Mouse (Mus musculus): ENCODE data around the gene Cit.

Cit gene

DNA sequence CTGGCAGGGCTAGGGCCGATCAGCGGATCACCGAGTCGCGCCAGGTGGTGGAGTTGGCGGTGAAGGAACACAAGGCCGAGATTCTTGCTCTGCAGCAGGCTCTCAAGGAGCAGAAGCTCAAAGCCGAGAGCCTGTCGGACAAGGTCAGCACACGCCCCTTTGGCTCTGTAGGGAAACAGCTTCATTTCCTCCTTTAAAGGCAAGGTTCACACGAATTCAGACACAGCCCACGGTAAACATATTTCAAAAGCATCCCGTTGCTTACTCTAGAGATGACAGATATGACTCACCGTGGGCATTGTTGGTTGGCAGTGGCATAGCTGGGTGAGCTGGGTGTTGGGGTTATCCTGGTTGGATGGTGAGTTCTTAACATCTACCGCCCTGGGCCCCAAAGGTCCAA, 126.2 kb downstream of the Cit start:
- DNase-seq (ENCODE audit: low read depth) = no peak

DNA sequence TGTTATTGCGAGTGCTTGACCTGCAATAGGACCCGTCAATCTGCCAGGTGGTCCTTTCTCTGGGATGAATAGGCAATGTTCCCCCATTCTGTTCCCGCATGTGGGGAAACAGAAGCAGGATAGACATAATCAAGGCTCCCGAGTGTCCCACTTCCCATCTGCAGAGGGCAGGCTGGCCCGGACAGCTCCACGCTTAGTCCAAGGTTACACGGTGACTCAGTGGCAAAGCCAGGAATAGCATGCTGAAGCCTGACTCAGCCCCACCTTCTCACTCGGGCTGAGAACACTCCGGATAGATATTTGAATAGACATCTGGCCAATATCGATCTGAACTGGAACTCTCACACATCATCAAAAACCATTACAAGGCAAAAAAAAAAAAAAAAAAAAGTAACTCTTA, 130.6 kb downstream of the Cit start:
- no peak for DNase-seq (ENCODE audit: low read depth)

DNA sequence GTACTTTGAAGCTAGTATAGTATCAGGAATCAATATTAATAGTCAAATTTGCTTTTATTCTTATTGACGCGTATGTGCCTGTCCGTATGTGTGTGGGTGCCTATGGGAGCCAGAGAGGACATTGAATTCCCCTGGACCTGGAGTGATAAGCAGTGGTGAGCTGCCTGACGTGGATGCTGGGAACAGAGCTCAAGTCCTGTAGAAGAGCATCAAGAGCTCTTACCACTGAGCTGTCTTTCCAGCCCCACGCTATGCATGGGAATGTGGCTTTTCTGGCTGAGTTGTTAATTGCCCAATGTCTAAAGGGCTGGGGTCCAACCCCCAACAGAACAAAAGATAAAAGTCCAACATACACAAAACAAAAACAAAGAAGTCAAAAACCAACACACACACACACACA, 131.4 kb downstream of the Cit start:
- DNase-seq (ENCODE audit: low read depth) = no peak

DNA sequence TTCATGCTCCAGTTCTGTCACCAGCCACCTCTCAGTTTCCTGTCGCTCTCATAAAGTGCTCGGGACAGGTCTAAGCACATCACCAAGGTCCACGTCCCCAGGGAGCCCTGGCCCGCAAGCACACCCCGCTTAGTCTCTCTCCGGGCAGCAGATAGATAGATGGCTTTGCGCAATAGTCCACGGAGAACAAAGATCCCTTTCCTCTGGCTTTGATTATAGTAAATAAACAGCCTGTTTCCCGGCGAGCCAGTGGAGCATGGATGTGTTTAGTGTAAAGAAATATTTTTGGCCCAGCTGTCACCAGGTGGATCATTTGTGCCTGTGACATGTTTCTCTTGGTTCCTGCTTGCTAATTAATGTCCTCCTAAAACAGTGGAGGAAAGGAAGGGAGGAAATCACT, 132.2 kb downstream of the Cit start:
- DNase-seq (ENCODE audit: low read depth) = no peak

DNA sequence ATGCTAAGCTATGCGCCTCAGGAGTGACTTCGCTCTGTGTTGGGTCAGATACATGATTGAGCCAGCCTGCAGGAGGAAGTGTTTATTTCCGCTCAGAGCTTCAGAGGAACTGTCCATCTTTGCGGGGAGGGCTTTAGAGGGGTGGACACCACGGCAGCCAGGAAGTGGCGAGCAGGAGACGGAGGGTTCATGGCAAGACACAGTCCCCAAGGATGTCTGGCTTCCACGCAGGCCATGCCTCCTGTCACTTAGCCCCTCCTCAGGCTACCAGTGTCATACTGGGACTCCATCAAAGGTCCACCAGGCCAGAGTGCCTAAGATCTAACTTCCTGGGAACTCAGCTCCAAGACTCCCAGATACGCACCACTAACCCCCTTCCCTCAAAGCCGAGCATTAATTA, 132.7 kb downstream of the Cit start:
- DNase-seq (ENCODE audit: low read depth) = no peak

DNA sequence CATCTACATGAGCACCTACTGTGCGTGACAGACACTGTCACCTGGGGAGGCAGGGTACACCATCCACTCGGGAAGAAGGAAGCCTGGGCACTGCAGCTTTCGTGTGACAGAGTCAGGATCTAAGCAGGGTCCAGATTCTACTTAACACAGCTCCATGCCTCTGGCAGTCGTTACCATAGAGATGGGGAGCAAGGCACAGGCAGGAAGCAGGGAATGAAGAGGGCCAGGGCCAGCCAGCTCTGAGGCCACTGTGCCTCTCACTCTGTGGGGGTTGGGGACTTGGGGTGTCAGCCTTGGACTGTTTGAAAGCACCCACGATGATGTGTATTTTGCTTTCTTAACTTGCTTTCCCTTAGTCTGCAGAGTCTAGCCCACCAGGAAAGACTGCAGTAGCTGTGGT, 133.2 kb downstream of the Cit start:
- no peak for DNase-seq (ENCODE audit: low read depth)

DNA sequence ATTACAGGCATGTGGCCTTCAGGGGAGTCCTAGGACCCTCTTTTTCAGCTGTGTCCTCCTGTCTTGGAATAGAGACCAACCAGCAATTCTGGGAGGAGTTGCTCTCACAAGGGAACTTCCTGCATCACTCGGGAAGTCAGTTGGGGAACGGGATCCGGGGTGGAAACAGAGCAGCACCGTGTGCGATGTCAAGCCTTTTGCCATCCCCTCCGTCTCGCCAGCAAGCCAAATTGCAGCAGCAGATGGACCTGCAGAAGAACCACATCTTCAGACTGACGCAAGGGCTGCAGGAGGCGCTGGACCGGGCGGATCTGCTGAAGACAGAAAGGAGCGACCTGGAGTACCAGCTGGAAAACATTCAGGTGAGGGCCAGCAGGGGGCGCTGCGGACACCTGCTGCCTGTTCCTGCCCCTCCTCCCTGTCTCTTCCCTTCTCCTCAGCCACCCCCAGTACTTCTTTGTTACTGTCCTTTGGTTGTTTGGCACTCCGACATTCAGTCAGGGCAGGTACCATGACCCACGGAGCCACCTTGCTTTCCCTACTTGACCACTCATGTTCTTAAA, 134.1 kb downstream of the Cit start:
- no peak for DNase-seq (ENCODE audit: low read depth)

DNA sequence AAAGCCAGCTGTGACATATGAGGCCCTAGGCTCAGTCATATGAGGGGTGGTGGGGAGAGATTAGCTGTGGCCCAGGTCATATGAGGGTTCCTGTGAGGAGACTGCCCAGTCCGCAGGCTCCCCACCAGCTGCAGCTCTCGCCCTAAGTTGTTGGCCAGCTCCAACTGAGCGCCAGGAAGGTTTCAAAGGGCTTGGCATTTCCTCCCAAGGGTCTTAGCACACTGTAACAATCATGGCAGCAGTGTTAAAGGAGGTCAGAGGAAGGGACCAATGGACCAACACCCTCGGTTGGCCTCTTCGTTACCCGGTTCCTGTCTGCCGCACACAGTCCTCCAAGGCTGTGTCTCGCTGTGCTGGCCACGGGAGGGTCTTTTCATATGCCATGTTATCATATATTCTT, 135.5 kb downstream of the Cit start:
- no peak for DNase-seq (ENCODE audit: low read depth)

DNA sequence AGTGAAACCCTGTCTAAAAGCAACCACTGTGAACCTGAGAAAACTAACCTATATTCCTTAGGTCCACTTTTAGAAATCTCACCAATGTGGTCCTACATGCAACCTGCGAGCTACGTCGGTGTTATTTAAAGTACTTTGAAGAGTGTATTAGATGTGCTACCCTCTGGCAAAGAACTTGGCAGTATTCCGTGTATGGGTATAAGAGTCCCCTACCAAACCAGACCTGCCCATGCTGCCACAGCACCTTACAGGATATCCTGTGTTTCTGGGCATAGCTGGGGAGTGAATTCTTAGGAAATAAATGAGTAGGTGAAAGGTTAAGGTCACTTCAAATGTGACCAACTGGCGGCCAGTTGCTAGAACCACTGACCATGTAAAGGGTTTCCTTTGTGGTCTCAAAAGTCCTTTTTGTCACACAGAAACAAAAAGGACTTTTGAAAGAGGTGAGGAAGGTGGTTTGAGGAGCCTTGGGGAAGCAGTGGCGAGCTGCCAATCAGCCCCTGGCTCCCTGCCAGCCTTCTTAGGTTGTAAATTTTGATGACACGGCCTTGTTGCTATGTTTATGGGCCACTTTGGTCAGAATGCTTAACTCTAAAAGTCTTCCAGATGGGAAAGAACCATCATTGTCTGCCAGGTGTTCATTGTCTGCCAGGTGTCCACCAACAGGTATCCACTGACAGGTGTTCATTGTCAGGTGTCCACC, 137.7 kb downstream of the Cit start:
- no peak for DNase-seq (ENCODE audit: low read depth)

DNA sequence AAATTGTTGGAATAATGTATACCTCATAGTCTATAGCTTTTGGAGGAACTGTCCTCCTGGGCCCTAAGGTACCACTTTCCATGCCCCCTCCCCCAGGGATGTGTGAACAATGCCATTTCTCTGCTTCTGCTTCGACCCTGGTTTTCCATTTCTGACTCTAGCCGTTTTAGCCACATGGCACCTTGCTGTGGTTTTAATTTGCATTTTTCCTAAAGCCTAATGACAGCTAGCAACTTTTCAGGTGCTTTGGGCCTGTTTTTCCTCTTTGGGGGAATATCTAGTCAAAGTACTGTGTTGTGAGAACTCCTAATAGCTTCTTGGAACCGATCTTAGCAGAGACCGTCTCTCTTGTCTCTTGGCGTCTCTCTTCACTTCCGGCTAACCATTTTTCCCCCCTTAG, 139.3 kb downstream of the Cit start:
- DNase-seq (ENCODE audit: low read depth) = no peak

DNA sequence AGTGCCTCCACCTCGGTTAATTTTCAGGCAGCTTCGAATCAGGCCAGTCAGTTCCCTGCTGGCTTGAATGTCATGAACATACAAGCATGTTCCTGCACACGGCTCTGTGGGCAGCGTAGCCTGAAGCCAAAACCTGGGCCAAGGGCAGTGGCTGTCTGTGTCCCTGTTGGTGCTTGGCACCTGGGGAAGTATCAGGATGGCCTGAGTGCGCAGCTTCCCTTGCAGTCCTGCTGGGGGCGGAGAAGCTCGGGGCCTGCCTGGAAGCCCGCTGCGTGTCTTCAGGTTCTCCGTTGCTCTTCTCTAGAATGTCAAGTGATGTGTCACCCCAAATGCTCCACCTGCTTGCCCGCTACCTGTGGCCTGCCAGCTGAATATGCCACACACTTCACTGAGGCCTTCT, 140.0 kb downstream of the Cit start:
- DNase-seq (ENCODE audit: low read depth) = no peak

DNA sequence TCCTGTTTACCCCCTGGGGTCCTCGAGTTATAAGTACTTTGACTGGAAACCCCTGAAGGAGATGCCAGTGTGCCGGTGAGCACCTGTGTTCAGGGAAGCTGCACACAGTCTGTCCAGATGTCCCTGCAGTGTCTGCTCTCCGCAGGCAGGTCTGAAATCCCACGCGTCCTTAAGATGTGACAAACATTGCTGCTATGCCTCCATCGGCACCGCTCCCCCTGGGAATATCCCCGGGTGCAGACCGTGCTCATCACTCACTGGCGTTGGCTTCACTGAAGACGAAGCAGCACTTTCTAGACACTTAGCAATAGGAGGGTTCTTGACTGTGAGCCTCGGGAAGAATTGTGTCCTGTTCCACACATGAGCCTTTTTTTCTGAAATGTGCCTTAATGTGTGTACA, 142.2 kb downstream of the Cit start:
- DNase-seq (ENCODE audit: low read depth) = no peak

DNA sequence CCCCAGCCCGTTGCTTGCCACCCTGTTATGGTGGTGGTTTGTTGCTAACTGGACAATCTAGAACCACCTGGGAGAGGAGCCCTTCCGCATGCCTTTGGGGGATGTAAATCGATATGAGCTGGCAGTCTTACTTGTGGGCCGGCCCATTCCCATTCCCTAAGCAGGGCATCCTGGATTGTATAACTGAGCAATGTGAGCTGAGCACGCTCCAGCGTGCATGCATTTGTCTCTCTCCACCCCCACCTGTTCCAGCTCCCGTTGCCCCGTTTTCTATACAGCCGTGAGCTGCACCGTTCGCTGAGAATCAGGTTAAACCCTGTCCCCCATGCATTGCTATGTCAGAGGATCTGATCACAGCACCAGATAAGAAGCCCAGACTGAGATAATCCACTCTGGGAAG, 146.6 kb downstream of the Cit start:
- DNase-seq (ENCODE audit: low read depth) = no peak

DNA sequence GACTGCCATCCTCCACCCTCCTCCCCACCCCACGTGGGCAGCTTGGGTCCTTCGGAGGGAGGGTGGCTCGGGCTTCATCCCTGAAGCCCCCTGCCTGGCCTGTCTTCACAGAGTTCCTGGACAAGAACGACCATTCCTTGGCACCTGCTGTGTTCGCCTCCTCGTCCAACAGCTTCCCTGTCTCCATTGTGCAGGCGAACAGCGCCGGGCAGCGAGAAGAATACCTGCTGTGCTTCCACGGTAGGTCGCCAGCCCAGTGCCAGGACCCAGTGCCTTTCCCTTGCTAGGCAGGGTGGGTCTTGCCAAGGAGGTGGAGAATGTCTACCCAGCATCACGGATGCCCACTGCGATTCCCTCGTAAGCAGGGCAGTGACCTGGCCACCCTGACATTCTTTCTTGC, 149.0 kb downstream of the Cit start:
- DNase-seq (ENCODE audit: low read depth) = no peak

DNA sequence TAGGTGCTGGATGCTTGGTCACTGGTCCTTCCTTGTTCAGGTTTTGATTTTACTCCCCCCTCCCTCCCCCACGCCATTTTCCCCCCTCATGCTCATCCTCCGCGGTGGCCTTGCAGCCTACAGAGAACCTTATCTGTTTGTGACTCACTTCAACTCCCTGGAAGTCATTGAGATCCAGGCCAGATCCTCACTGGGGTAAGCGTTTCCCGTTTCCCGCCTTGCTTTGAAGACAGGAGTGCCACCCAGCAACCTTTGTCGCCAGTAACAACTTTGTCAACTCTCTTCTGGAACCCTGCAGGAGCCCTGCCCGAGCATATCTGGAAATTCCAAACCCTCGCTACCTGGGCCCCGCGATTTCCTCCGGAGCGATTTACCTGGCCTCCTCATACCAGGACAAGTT, 152.3 kb downstream of the Cit start:
- no peak for DNase-seq (ENCODE audit: low read depth)

DNA sequence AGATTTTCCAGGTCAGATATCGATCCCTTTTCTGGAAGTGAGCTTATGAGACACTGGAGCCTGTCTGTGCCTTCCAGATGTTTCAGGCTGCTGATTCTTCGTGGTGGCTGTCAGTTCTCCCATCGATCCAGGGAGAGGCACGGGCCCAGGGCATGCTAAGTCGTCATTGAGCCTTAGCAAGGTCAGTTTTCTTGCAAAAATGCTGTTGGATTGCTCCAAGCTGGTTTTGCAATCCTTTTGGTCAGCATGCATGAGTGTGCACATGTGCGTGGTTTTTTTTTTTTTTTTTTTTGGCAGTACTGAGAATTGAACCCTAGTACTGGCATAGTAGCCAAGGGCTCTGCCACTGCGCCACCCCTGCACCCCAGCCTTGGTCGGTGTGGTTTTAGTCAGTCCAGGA, 158.1 kb downstream of the Cit start:
- DNase-seq (ENCODE audit: low read depth) = no peak

DNA sequence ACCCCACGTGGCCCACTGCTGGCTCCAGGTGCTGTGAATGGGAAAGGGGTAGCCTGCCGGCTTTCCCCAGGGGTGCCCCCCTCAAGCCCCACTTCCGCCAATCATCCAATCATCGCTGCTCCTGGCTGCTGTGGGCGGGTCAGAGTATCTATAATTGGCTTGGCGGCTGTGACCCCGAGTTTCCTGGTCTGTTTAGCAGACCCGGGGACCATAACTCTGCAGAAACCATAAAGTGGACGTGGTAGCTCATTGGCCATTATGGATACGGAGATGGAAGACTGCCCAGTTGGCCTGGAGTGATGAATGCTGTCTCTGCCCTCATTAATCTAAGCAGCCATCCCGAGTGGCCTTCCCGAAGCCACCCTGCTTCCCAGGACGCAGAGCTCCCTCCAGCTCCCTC, 158.7 kb downstream of the Cit start:
- no peak for DNase-seq (ENCODE audit: low read depth)

DNA sequence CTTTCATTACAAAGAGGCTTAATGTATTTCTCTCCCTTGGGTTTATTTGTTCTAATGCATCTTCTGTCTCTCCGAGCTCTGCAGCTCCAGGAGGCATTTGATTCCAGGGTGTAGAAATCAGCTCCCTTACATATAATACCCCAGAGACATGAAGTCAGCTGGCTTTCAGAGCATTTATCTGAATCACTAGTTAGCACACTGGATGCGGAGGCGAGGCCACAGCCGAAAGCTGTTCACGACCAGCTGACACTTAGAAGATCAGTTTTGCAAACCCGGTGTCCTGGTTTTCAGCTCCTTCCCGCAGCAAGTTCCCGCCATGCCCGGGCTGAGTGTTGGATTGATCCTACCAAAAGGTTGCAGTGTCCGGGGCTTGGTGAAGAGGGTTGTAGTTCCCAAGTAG, 159.2 kb downstream of the Cit start:
- DNase-seq (ENCODE audit: low read depth) = no peak

DNA sequence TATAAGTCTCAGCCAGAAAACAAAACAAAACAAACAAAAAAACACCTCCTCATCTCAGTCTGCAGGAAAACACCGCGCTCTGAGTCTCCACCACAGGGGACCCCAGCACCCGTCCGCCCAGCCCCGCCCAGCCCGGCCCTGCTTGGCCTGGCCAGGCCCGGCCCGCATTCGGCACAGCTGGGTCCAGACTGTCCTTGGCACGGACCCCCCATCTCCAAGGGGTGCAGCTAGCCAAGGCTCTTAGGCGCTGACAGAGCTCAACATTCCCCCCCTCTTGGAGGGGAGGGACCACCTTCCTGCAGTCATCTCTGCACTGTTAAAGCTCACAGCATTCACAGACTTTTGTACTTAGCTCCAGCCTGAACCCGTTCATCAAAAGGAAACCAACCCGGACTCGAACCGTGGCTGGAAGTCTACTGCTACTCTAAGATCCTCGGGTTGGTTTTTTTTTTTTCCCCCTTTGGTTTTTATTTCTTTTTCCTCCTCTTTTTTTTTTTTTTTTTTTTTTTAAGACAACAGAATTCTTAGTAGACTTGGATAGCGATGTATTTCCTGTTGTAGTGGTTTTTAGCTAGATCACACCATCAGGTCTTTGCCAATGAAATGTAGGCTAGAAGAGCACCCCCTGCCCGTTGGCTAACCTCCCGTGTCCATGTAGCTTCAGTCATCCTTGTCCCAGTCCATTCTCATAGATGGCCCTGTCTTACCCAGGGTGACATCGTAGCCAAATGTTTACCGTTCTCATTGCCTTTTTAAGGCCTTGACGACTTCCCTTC, 161.4 kb downstream of the Cit start:
- no peak for DNase-seq (ENCODE audit: low read depth)

DNA sequence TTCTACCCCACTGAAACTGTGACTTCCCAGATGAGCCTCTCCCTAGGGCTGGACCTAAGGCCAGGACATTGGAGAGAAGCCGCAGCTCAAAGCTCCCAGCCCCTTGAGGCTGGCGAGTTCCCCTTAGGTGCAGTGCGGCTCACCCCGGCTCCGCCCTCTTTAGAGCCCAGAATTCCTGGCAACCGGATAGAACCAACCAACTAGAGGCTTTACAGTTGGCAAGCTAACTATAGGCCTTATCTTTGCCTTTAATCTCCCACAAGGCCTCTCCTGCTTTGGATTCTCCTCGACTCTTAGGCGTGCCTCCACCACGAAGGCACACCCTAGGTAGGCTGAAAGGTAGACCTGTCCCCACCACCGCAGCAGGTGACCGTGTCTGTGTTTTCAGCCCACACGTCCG, 162.6 kb downstream of the Cit start:
- DNase-seq (ENCODE audit: low read depth) = no peak

DNA sequence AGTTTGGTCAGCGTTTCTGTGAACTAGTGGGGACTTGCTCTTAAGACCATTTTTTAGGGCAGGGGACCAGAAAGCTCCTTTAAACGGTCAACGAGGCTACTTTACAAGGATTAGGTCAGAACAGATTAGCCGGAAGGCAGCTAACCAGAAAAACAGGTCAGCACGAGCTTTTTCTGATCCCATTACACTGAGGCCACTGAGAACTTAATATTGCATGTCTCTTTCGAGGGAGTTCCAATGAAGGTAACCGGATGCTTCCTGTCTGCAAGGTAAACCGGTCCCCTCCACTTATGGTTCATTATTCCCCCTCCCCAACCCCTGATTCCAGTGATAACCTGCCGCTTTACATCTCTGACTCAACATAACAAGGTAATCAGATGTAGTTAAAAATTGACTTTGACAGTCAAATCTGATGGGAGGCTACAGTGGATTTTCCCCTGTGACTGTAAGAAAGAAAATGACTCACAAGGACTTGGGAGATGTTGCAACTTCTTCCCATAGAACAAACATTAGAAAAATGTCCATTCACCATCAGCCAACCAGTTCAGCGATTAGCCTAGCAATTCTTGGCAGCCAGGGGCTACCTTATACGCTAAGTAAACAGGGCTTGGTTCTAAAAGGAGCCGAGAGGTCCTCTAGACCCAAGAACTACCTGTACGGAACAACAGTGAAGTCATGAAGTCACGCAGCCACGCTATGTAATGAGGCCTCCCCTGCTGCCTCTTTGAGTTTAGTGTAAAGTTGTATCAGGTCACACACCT, 164.2 kb downstream of the Cit start:
- DNase-seq (ENCODE audit: low read depth) = peak; percentile 60

DNA sequence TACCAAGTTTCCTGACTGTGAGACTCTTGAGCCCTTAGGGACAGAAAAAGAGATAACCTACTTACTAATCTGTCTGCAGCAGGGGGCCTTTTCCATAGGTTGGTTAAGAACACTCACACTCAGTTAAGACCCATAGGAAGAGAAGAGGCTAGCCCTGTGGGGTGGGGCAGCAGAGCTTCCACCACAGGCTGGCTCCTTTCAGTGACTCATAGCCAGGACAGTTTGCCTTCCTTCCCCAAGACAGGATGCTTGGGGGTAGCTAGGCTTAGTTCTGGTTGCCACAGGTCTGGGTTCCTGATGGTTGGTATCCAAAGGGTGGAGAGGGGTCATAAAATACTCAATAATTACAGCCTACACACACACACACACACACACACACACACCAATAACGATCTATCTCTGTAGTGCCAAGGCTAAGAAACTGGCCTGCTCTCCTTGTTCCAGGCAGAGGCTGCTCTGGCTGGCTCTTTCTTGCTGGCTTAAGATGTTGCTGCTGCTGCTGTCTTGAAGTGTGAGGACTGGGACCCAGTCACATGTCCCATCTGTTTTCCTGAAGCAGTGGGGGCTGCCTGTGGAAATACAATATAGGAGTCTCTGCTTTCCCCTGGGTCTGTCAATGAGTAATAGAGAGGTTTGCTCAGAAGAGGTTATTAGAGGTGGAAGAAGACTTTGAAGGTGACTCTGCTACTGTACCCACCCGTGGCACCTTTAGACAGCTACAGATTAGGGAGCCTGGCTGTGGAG, 165.0 kb downstream of the Cit start:
- no peak for DNase-seq (ENCODE audit: low read depth)

All from fibroblast of lung, adult 2 months (primary cell).